Mouse (Mus musculus): ENCODE results near the gene Prkag1.

Prkag1 gene

DNA sequence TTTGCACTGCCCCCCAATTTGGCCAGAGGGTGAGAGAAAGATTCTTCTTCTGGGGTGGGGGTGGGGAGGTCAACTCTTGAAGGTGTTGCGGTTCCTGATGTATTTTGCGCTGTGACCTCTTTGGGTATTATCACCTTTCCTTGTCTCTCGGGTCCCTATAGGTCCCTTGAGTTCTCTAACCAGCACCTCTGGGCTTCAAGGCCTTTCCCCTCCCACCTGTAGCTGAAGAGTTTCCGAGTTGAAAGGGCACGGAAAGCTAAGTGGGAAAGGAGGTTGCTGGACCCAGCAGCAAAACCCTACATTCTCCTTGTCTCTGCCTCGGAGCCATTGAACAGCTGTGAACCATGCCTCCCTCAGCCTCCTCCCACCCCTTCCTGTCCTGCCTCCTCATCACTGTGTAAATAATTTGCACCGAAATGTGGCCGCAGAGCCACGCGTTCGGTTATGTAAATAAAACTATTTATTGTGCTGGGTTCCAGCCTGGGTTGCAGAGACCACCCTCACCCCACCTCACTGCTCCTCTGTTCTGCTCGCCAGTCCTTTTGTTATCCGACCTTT, 38.1 kb downstream of the Prkag1 start:
- no peak for DNase-seq (ENCODE audit: low spot score)

DNA sequence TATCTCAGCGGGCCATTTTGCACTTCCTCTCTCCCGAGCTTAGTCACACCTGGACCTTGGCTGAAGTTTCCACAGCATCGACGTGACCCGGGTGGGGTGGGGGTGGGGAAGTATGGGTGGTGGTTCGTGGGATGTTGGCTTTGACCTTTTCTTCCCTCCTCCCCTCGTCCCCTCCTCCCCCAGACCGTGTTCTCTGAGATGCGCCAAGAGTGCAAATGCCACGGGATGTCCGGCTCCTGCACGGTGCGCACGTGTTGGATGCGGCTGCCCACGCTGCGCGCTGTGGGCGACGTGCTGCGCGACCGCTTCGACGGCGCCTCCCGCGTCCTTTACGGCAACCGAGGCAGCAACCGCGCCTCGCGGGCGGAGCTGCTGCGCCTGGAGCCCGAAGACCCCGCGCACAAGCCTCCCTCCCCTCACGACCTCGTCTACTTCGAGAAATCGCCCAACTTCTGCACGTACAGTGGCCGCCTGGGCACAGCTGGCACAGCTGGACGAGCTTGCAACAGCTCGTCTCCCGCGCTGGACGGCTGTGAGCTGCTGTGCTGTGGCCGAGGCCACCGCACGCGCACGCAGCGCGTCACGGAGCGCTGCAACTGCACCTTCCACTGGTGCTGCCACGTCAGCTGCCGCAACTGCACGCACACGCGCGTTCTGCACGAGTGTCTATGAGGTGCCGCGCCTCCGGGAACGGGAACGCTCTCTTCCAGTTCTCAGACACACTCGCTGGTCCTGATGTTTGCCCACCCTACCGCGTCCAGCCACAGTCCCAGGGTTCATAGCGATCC, 38.9 kb downstream of the Prkag1 start:
- DNase-seq (ENCODE audit: low spot score): no peak

DNA sequence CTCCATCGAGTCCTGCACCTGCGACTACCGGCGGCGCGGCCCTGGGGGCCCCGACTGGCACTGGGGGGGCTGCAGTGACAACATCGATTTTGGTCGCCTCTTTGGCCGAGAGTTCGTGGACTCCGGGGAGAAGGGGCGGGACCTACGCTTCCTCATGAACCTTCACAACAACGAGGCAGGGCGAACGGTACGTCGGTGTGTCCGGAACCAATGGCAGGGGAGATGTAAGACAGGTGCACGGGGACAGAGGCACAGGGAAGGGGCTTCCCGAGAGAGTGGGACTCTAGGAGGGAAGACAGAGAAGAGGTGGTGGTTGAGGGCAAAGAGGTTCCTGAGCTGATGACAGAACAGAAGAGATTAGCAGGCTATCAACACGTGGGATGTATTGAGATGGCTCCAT, 39.5 kb downstream of the Prkag1 start:
- no peak for DNase-seq (ENCODE audit: low spot score)

DNA sequence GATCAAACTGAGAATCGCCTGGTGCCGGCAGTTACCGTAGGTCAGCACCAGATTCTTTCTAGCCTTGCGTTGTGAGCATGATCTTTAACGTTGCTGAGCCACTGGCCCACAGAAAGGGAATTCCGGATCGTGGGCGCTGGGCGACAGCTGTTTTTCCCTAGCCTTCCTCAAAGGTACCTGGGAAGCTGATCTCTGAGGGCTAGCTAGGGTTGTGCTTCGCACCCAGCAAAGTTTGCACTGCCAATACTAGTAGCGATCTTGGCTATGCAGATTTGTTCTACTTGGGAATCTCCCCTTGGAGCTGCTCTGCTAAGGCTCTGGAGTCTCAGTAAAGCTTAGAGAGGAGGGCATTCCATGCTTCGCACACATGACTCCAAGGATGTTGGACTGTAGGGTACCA, 40.1 kb downstream of the Prkag1 start:
- DNase-seq (ENCODE audit: low spot score): no peak

GRCm38 (mm10) chr15:98790761-98791160, 40.6 kb downstream of the Prkag1 start:
- no peak for DNase-seq (ENCODE audit: low spot score)

DNA sequence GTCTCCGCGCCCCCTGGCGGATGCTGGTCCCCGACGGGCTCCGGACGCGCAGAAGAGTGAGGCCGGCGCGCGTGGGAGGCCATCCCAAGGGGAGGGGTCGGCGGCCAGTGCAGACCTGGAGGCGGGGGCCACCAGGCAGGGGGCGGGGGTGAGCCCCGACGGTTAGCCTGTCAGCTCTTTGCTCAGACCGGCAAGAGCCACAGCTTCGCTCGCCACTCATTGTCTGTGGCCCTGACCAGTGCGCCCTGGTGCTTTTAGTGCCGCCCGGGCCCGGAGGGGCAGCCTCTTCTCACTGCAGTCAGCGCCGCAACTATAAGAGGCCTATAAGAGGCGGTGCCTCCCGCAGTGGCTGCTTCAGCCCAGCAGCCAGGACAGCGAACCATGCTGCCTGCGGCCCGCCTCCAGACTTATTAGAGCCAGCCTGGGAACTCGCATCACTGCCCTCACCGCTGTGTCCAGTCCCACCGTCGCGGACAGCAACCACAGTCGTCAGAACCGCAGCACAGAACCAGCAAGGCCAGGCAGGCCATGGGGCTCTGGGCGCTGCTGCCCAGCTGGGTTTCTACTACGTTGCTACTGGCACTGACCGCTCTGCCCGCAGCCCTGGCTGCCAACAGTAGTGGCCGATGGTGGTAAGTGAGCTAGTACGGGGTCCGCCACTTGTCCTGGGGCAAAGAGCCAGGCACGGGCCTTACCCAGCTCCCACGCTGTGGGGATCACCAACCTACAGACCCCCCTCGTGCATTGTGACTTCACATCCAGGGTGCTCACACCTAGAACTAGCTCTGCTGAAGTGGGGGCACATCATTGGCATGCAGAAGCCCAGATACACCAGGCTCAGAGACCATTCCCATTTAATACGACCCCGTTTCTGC, 41.4 kb downstream of the Prkag1 start, which contains the start of gene Wnt1:
Gene Wnt1 (plus strand): TSS at position 197 of the 875 bp plus-strand sequence.
- DNase-seq (ENCODE audit: low spot score): no peak

DNA sequence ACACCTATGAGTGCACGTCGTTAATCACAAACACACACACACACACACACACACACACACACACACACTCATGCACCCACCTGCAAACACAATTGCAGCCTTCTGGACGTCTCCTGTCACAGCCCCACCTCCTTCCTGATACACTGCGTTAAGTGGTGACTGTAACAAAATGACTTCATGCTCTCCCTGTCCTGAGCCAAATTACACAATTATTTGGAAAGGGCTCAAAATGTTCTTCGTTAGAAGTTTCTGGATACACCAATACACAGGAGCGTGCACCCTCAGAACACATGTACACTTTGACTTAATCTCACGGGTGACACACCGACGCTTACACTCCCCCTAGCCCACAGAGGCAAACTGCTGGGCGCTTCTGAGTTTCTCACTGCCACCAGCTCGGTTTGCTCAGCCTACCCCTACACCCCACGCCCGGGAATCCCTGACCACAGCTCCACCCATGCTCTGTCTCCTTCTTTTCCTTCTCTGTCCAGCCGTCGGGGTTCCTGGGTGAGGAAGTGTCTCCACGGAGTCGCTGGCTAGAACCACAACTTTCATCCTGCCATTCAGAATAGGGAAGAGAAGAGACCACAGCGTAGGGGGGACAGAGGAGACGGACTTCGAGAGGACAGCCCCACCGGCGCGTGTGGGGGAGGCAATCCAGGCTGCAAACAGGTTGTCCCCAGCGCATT, 42.2 kb downstream of the Prkag1 start:
- no peak for DNase-seq (ENCODE audit: low spot score)

- no peak for DNase-seq (ENCODE audit: low spot score)
Observed at GRCm38 (mm10) chr15:98787930-98788329, 43.4 kb downstream of the Prkag1 start.

GRCm38 (mm10) chr15:98785744-98786143, 45.6 kb downstream of the Prkag1 start:
- no peak for DNase-seq (ENCODE audit: low spot score)

GRCm38 (mm10) chr15:98781166-98781565, 50.2 kb downstream of the Prkag1 start:
- no peak for DNase-seq (ENCODE audit: low spot score)

DNA sequence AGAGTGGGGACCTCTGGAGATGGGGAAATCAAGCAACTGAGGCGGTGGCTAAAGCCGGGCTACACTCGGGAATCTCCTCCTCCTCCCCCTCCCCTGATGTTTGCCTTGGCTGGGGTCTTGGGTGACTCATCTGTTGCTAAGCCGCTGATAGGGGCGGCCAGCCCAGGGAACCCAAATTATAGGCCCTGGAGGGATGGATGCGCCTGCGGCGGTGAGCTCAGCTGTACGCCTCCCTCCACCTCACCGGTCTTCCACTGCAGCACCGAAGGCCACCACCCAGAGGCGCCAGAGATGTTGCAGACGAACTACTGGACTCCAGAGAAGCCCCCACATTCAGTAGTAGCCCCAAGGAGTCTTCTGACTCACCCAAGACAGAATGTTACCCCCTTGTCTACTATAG, 50.7 kb downstream of the Prkag1 start:
- no peak for DNase-seq (ENCODE audit: low spot score)

- no peak for DNase-seq (ENCODE audit: low spot score)
Observed at GRCm38 (mm10) chr15:98780075-98780474, 51.2 kb downstream of the Prkag1 start.

DNA sequence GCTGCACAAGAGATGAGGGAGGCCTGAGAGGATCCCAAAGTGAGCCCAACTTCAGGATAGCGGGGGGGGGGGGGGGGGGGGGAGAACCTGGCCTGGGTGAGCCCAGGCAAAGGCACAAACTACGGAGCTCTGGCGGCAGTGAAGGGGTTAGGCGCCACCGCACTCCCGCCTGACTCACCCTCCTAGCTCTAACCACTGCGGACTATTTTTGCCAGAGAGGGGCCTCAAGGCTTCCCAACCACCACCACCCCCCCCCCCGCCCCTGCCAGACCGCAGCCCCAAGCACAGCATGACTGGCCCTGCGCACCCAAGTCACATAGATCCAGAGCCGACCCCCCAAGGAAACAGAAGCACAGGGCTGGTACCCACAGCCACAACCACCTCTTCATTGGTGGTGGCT, 52.5 kb downstream of the Prkag1 start:
- DNase-seq (ENCODE audit: low spot score): no peak

GRCm38 (mm10) chr15:98778191-98778770, 53.0 kb downstream of the Prkag1 start:
- DNase-seq (ENCODE audit: low spot score): no peak

DNA sequence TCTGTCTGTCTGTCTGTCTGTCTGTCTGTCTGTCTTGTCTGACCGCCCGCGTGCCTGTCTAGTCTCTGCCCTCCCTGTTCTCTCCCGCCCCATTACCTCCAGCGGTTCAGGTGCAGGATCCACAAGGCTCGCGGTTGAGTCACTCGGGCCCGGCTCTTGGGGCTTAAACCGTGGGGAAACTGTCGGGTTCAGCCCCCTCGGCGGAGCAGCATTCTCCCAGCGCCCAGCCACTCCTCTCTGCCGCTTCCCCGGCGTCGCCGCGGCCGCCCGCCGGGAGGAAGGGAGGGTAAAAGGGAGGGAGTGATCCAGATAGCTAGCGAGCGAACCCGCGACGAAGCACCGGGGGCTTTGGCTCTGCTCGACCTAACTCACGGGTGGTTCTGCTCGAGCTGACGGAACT, 53.6 kb downstream of the Prkag1 start, which contains the start of gene Wnt10b:
Gene Wnt10b (minus strand): TSS at position 389 of the 400 bp plus-strand sequence.
- no peak for DNase-seq (ENCODE audit: low spot score)

DNA sequence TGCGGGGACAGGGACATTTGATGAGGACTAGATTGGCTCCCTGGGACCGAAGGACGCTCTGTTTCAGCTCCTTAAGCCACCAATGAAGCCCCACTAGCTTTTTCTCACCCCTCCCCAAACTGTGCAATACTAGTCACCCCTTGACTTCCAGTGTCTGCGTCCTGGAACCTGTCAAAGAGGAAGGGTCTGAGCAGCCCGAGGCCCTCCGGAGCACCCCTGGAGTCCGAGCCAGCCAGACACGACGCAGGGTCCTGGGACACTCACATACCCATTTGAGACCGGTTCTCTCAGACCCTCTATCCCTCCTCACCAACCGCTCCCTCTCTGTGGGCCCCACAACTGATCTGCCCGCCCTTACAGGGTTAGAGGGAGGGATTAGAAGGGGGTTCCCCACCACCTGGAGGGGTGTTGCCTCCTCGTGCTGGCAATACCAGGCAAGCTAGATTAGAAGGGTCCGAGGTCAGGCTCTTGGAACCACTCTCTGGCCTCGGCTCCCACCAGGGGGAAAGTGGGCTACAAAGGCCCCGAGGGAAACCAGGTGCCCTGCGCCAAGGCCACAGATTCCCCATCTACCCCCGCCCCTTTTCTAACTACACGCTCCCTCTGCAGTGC, 54.2 kb downstream of the Prkag1 start:
- no peak for DNase-seq (ENCODE audit: low spot score)

GRCm38 (mm10) chr15:98776280-98777004, 54.9 kb downstream of the Prkag1 start:
- no peak for DNase-seq (ENCODE audit: low spot score)

- DNase-seq (ENCODE audit: low spot score): no peak
Observed at GRCm38 (mm10) chr15:98775533-98775932, 55.8 kb downstream of the Prkag1 start.

GRCm38 (mm10) chr15:98774096-98774495, 57.2 kb downstream of the Prkag1 start:
- no peak for DNase-seq (ENCODE audit: low spot score)

GRCm38 (mm10) chr15:98772511-98773211, 58.7 kb downstream of the Prkag1 start:
- DNase-seq (ENCODE audit: low spot score): no peak
